In the genomic region with DNA sequence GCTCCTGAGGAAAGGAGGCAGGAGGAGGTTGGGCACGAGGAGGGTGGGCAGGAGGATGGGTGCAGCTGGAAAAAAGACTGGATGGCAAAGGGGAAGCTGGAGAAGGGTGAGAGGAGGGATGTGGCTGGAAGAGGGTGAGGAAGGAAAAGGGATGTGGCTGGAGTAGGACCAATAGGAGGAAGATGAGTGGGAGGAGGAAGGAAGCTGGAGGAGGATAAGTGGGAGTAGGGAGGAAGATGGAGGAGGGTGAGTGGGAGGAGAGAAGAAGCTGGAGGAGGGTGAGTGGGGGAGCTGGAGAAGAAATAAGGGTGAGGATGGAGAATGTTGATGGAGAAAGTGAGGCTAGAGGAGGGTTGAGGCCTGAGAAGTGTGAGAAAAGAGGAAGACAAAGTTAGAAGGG, we compare ENCODE assay signal across 21 mouse cellular contexts. TPM values are rescaled to one million over a fixed set of nuclear protein-coding genes. Genes with fewer than 3 reads are reported as not detected.
"Had no signal": no experiment of that assay in that cellular context is flagged by ENCODE, and none has a peak within 500 bp of the region (broad histone marks: within the 10 kb centered on the region; RNA-seq: fewer than 3 reads in every experiment).

No protein-coding gene starts in this region.

- DNase-seq: kidney, adult 2 months; kidney, postnatal 14 days; left cerebral cortex, postnatal 4 days; lung, postnatal 14 days; right cerebral cortex, postnatal 4 days; thymus, adult 2 months; thymus, postnatal 25 days had no signal

- H3K4me1 ChIP-seq: lung, embryonic 15.5 days had no signal

- H3K9me3 ChIP-seq: kidney, embryonic 15.5 days; liver, embryonic 12.5 days; lung, embryonic 15.5 days; megakaryocyte, embryonic 14.5 days; midbrain, embryonic 12.5 days had no signal

- ATAC-seq: liver, embryonic 12.5 days had no signal

- H3K4me3 ChIP-seq: kidney, embryonic 15.5 days; liver, embryonic 12.5 days; lung, embryonic 15.5 days; megakaryocyte, embryonic 14.5 days; midbrain, embryonic 12.5 days had no signal

- H3K4me2 ChIP-seq: kidney, embryonic 15.5 days; liver, embryonic 12.5 days; lung, embryonic 15.5 days; midbrain, embryonic 12.5 days had no signal

- H3K27me3 ChIP-seq: kidney, embryonic 15.5 days; lung, embryonic 15.5 days had no signal

- H3K27ac ChIP-seq: kidney, embryonic 15.5 days; liver, embryonic 12.5 days; lung, embryonic 15.5 days; macrophage; midbrain, embryonic 12.5 days had no signal

- H3K9ac ChIP-seq: kidney, embryonic 15.5 days; liver, embryonic 12.5 days; lung, embryonic 15.5 days; midbrain, embryonic 12.5 days had no signal

RNA-seq across cellular contexts. Expression of a gene that starts 51.7 kb away (rescaled TPM):
- total RNA-seq: layer of hippocampus, postnatal 14 days; left cerebral cortex, postnatal 10 days; left cerebral cortex, postnatal 4 days; midbrain, postnatal 0 days had no signal
- polyA plus RNA-seq: kidney, adult 2 months; kidney, embryonic 15.5 days; large intestine, adult 2 months; limb, embryonic 14.5 days; liver, embryonic 12.5 days; liver, embryonic 16.5 days; lung, embryonic 15.5 days; macrophage; midbrain, embryonic 12.5 days; midbrain, postnatal 0 days; neural tube, embryonic 14.5 days; stomach, embryonic 14.5 days; thymus, adult 2 months had no signal
